Mouse (Mus musculus) cerebellum, adult 11-12 months (tissue): Measurements from ENCODE around the gene Prdm1.

ENCODE experiments used
- DNase-seq: peaks from one replicate; pipeline ENCODE4 v3.0.0; 2022

Prdm1 gene

DNA sequence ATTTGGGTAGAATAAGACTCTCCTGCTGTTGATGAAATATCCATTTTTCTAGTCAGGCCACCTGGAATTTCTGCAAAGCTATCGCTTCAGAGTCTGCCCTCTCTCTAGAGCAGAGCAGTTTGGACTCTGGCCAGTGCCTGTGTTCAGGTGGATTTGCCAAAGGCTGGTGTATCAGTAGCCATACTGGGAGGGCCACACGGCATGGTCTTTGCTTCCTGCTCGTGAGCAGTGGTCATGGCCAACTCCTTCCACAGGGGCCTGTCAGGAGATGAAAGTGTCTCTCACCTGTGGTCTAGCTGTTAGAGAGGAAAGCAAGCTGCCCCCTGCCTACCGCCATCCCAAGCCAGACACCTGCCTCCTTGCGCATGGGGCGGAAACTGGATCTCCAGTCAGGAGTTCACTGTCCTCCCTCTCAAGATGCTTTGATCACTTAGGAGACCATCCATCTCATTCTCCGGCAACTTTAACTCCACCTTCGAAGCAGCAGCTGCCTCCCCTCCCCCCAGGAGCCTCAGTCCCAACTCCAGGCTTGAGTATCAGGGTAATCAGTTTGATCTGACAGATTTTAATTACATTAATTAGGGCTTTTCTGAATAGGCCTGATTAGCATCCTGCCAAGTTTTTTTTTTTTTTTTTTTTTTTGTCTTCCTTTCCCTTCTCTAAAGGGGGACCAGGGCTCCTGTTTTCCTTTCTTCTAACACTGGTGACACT lies 35.3 kb downstream of the Prdm1 start:
- no peak for DNase-seq

DNA sequence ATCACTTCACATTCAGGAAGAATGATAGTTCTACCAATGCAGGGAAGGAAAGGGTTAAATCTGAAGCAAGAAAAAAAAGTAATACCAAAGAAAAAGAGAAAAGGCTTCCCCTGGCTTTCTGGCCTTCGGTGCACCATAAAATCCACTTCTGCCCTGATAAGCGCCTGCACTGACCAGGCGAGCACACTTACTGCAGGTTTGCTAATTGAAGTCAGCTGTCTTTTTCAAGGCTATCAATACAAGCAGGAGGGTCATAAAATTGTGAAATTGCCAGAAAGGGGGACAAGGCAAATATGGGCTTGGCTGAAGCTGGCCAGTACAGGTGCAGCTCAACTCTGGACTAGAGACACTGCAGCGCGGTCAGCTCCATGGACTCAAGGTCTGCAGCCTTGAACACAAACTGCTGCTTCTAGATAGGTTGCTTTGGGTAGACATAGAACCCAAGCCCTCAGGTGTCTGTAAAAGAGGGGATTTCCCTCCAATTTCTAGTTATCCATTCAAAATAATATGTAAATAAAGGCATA lies 37.3 kb downstream of the Prdm1 start:
- DNase-seq, result no peak

DNA sequence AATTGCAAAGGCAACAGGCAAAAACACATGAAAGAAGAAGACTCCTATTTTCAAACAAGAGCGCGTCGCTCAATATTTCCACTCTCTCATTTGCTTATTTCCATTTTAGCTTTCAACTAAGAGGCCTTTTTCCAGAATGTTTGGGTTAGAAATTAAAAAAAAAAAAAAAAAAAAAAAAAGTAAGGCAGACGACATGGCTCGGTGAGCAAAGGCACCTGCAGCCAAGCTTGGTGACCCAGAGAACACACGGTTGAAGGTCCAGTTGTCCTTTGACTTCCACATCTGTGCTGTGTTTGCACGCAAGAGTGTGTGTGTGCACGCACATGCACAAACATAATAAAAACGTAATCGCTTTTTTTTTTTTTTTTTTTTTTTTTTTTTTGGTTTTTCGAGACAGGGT lies 41.2 kb downstream of the Prdm1 start:
- no peak for DNase-seq

DNA sequence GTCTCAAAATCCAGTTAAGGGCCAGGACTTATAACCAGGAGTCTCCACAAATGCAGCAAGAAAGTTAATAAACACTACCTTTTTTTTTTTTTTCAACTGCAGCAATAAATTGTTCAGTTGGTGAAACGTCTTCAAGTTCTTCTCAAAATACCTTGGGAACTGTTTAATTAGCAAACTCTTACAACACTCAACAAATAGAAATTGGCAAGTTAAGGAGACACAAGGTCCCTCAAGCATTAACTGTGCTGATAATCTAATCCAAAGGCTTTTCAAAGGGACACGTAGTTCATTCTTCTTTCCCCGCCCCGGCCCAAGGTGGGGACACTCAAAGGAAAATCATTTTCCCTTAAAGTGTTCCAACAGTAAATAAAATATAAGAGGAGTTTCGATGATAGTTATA lies 44.2 kb downstream of the Prdm1 start:
- no peak for DNase-seq

DNA sequence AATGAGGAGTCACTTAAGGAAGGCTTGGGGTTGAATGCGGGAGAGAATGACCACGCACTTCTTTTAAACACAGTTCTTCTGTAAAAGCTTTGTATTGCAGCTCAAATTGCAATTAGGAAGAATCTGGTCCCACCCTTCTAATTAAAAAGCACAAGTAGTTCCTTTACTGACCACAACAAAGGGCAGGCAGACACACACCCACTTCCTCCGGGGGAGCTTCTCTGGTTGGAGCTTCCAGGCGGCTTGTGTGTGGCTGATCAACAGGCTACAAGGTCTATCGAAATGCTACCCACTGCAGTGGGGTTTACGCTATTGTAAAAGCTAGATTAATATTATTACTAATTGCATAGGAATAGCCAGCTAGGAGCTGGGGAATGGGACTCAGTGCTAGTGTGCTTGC lies 45.2 kb downstream of the Prdm1 start:
- DNase-seq, result no peak

DNA sequence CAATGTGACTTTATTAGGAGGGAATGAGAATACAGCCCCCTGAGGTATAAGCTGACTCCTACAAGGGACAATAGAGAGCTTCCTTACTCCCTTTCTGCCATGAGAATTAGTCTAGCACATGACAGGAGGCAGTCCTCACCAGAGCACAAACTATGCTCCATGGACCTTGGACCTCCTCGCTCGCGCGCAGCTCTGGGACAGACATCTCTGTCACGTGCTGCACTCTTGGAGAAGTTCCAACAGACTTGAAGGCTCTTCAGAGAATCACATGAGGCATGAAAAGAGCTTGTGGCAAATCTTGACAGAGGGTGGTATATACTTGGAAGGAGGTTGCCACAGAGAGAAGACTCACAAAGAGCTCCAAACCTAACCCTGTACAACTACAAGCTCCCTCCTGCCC lies 46.9 kb downstream of the Prdm1 start:
- no peak for DNase-seq

DNA sequence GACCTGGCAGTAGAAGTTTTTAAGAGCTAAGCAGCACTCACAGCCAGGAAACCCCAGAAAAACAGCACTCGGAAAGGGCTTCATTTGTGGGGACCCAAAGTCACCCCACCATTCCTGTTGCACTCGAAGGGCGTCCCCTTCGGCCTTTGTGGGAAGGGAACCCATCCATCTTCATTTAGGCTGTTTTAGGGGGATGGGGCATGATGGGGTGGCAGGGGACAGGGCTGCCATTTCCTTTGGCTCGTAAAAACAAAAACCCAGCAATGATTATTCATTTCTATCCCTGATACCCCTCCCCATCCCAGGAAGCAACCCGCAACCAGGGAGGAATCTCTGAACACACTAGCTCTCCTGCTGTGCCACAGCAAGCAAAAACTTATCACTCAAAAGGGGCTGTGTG lies 49.0 kb downstream of the Prdm1 start:
- no peak for DNase-seq

DNA sequence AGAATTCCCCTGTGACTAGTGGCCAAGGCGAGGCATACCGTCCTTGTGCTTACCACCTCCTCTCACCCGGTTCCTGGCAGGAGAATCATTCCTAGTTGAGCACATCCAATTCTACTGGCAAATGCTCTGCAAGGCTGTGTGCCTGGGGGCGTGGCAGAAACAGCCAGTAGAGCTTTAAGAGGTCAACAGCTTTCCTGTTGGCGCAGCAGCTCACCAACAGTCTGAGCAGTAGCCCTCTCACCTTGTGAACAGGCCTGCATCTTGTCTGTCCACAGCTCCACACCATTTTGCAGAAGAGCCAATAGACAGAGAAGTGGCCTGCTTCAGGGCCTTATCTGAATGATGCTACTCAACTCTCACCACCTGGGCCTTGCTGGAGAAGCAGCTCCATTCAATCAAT lies 50.2 kb downstream of the Prdm1 start:
- DNase-seq, result no peak

DNA sequence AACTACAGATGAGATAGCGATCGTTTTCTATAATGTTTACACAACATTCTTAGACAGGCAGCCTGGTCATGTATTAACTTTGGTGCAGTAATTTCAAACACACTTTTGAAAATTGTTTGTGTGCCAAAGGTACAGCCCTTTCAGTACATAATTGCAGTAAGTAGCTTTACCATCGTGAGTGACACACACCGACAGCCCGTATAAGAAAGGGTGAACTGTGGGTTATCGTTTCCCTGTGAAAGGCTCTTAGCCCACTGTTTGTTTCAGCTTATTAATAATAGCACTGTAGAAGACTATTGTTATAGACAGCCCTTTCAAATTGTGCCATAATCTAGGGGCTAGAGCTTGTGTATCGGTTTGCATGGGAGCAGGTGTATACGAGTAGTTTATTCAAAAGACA lies 51.1 kb downstream of the Prdm1 start:
- DNase-seq, result no peak

DNA sequence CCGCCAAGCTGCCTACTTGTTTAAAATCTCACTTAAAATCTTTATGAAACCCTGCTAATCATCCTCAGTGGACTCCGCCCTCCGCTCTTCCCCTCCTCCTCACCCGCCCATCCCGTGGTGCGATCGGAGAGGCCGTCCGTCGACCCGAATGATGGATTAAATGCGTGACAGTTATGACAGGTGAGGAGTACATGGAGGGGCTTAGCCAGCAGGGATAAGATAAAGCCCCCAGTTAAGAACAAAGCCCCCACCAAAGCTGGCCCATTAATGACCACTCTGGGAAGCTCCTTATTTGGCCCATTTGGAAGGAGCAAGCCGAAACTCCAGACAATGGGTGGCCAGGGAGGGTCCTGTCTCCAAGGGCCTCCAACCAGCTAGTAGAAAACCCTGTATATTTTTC lies 51.8 kb downstream of the Prdm1 start:
- DNase-seq, result no peak

DNA sequence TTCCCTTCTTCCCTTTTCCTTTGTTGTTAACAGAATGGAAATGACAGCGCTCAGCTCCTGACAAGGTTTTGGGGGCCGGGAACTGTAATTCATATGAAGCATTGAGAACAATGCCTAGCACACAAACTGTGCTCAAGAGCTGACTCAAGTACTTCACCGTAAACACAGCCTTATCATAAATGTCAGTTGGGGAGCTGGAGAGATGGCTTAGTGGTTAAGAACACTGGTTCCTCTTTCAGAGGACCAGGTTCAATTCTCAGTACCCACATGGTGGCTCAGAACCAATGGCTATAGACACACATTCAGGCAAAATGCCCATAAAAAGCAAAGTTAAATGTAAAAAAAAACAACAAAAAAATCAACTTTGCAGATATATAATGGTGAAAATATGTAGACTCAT lies 52.9 kb downstream of the Prdm1 start:
- DNase-seq, result no peak

DNA sequence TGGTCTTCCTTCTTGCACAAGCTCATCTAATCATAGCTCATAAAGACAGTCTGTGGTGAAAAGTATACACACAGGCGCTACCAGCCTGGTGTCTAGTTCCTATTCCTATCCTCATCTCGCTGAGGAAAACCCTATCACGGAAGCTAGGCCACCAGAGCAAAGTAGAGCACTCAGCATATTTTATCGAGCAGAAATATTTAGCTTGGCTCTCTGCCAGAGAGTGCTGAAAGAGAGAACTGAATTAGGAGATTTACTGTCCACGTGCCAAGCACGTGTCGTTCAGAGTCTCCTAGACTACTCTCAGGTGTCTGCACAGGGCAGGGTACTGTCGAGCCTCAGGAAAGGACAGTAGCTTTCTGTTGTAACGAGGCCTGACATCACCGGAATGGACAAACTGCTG lies 54.0 kb downstream of the Prdm1 start:
- no peak for DNase-seq

DNA sequence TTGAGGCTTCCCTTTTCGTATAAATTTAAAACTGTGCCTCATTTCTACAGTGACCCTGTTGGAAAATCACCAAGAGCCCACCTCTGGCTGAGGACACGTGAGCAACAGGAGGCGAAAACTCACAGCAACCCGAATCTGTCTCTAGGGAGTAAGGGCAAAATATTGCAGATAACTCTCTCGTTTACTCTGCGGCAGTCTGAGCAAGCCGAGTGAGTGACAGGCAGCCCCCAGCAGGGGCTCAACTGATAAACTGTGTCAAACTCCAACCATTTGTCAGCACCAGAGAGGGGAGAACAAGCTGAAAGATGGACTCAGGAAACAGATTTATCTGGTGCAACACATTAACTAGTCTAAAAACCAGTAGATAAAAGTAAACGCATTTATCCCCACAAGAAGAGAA lies 62.7 kb downstream of the Prdm1 start:
- DNase-seq, result no peak

DNA sequence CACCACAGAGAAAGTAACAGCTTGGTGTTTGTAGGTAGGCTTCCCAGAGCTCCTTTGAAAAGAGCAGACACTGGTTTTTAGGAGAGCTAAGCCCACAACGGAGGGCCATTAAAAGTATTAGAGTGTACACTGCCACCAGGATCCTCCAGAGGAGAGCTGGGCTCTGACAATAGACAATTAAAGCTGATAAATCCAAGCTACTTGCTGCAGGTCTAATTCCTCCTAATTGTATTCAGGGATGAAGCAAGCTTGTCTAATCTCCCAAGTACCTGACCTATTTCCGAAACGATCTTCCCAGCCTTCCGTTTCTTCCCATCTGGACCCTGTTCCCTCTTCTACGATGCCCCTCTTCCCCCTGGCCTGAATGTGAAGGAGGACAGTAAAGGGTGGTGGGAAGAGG lies 63.7 kb downstream of the Prdm1 start:
- no peak for DNase-seq

DNA sequence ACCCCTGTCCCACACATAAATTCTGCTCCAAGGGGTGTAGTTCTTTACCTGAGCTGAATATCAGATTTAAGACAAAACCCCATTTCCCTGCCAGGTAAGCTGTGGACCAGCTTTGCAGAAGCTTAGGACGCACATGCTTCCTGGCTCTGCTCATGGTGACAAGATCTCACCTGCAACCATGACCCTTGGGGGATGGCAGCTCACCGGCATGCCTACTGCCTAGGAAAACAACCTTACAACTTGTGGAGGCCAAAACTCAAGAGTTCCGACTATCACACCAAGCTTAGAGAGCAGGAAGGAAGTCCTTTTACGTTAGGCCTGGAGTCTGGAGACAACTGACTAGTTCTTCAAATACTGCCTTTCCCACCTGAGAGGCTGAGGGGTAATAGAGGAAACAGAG lies 64.4 kb downstream of the Prdm1 start:
- DNase-seq, result no peak

DNA sequence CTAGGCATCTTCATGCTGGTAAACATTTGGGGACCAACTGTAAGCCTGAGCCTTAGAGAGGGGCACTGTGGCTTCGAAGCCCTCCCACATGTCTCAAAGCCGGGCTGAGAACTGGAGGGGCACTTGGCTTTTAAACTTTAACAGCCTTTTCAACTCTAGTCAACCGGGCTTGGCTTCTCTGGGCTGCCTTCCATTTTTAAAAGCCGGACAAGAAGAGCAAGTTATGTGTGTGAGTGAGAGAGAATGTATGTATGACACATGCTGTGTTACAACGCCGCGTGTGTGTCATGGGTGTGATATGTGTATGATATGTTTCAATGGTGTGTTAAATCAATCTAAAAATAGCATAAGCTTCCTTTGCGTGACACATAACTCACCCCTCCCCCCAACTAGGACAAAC lies 66.0 kb downstream of the Prdm1 start:
- no peak for DNase-seq

DNA sequence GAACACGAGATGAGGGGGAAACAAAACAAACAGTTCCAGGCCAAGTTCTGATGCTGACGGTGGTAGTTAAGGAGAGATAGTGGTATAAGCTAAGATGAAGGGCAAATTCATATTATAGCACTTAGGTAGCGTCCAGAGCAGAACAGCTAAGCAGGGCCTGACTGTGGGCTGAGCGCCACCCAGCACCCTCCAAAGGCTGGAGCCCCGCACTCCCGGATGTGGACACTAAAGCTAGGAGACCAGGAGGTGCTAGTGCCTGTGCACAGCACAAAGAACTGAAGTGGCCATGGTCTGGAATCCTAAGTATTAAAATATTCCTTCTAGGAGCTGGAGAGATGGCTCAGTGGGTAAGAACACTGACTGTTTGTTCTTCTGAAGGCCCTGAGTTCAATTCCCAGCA lies 67.2 kb downstream of the Prdm1 start:
- DNase-seq, result no peak

DNA sequence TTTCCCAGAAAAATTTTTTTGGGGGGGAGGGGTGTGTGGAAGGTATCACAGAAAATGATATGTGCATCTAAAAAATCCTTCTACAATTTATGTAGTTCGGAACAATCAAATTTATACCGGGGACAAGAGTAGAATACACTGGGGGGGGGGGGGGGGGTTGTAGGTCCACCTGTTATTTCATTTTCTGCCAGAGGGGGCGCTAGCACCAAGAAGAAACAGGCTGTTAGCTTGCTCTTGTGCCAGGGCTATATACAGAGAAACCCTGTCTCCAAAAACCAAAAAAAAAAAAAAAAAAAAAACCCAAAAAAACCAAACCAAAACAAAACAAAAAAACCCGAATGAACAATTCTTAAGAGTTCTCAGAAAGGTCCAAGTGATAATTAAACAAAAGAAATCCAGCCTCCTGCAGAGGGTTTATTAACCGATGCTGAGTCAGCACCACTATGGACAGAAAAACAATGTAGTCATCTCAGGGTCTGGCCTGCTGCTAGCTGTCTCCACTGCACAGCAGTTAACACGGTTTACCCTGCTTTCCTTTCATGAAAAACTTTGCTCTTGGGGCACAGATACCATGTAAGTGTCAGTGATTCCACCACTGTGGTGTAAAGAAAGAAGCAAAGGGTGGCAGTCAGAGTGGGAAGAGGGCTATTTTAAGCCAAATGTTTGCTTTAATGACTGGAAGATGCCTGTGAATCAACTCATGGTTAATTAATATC lies 68.0 kb downstream of the Prdm1 start:
- DNase-seq, result no peak

DNA sequence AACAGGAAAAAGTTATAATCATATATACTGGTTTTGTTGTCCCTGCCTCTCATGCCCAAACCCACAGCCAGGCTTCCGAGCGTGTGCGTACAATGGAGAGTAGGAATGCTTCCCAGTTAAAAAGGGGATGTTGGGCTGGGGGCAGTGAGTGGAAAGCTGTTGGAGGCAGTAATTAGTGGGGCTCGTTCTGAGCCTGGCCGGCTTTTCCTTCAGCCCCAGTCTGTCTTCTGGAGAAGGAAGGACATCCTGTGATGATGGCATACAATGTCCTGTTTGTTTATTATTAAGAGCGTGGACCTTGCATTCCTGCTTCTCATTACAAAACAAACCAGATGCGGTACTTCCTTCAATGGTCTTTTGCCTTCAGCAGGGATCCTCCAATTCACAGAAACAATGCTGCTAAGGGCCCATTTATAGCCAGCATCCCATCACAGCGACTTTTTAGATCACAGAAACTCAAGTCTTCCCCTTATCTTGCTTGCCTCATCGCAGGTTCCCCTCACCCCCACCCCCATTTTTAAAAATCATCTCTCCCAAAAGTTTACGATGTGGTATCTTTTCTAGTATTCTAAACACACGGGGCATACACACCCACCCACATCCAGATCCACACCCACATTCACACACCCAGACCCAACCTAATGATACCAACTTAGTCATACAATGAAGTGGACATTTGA lies 68.8 kb downstream of the Prdm1 start:
- no peak for DNase-seq

DNA sequence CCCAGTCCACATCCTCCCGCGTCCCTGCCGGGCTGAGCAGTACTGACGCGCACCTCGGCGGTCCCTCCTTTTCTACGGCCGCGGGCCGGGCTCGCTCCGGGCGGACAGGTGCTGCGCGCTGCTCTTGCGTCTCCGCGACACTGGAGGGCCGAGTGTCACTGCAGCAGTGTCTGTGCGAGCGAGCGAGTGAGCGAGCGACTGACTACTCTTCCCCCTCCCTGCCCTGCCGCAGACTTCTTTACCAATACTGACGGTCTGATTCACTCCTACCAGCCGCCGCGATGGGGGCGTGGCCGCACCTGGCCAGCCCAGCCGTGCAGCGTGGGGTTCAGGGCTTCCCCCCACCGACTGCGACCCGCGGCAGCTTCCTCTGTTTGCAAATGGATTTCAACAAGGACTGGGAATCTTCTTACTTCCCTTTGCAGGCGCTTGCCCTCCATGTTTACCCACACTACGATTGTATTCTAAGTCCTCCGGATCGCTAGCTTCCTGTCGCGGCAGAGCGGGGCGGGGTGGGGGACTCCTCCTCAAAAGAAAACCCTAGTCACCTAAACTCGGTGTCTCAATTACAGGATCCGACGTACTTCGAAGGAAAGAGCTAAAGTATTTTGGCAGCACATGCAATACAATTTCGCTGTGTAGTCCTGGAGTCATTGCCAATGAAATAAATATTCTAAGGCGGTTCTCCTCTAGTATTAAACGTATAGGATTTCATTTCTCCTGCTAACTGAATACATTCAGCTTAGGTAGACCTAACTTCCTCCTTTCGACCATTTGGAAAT lies 69.6 kb downstream of the Prdm1 start:
- peak; percentile 24 for DNase-seq

DNA sequence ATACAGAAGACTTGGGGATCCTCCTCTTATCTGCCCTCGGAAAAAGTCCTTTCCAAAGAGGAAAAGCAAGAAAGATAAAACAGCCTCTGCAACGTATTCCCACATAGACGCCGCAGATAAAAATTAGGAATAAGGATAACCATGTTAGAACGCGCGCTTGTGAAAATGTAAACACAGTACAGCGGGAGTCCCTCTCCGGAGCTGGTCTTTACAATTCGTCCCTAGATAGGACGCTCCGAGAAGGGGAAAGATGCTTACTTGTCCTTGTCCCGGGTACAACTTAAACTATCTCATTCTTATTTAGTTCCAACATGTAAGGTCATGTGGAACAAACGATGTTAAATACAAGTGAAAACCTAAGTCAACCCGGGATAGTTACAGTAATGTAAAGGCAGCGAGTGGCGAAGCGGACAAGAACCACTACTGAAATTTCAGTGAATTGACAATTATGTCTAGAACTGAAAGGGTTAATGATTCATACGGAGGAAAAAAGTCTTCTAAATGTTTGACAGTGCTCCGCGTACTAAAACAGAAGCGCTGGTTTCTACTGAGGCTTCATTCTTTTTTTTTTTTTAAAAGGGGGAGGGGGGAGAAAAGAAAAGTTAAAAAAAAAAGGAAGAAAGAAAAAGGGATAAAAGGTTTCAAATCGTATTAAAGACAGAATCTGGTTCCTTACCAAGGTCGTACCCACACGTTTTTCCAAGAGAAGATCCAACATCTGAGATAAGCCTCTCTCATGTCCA lies 70.3 kb downstream of the Prdm1 start:
- DNase-seq, result no peak

DNA sequence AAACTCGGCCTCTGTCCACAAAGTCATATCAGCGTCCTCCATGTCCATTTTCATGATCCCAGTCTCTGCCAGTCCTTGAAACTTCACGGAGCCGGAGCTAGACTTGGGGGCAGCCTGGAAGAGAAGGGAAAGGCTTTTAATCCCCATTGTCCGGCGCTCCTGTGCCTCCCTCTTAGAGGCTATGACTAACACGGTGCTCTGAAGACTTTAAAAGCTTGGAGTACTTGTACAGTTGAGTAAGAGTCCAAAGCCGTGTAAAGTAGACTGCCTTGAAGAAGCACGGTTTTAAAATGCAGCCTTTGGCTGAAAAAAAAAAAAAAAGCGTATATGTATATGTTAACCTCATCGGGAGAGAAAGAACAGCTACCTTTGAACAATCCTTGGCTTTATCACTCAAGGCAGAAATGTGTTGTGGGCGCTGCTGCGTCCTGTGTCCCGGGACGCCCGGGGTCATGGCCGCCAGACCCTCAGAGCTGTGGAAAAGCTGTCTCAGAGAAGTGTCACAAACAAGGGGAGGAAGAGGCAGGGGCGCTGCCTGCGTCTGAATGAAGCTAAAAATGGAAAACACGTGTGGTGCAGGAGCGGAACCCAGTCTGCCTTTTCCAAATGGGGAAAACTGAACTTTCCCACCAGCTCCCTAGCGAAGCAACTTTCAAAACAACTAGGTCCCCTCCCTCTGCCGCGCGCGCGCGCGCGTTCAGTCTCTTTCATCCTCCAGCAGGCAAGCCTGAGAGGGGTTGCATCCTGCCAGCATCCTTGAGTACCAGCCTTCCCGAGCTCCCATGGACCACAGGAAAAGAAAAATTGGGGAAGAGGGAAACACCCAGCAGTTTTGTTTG lies 71.3 kb downstream of the Prdm1 start:
- DNase-seq, result no peak
